Mouse (Mus musculus): ENCODE data around the gene Olfr952. TPM values are rescaled to one million over a fixed set of nuclear protein-coding genes. Genes with fewer than 3 reads are reported as not detected.

The Olfr952 gene
- polyA plus RNA-seq (2012), result not detected in 2 replicates

DNA sequence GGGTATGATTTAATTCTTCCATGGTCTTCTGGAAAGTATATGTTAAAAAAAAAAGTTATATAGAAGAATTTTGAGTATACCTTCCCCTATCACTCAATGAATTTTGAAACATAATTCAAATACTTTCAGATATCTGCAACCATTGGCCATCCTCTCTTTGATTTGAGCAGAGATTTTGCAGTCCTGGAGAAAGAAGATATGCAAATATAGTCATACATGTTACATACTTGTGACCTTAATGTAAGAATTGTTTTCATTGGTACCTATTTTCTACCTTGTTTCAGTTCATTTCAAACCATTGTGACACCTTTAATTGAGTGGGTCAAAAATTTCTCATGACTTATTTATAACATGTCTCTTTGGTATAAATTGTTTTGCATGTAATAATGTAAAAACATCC lies at the start of gene Olfr952:
Gene Olfr952 (minus strand): TSS at position 101 of the 400 bp plus-strand sequence.
- TF ChIP-seq TAL1 (IDR thresholded peaks at IDR 0.05; ENCODE audit: low read length) (no peak), GATA1 (IDR thresholded peaks at IDR 0.05; ENCODE audit: low read length) (no peak)
- no peaks in the 10 kb centered on the region for H3K27me3 ChIP-seq (ENCODE audit: control insufficient read depth)
- H3K36me3 ChIP-seq (ENCODE audit: control insufficient read depth), result no peaks in the 10 kb centered on the region
- H3K4me3 ChIP-seq (replicated peaks), result no peak within 1 kb of the TSS
- H3K9me3 ChIP-seq (ENCODE audit: control insufficient read depth, low read length), result no peaks in the 10 kb centered on the region
- no peaks in the 10 kb centered on the region for H3K4me1 ChIP-seq (ENCODE audit: control insufficient read depth)

DNA sequence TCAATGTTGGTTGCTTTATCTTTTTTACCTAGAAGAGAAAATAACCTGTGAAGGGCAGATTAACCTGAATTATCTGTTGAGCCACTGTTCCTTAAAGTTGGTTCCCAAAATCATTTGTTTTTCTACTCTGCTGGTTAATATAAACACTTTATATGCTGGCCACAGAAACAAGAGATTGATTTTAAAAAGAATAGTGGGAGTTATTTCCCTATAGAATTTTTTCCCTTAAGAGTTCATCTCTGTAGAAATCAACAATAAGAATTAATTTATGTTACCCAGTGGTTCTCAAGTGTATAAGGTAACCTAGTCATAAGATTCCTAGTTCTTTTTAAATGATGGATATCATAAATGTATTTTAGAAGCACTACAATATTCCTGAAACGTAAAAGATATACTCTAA lies 44.9 kb upstream of the Olfr952 start, which contains the start of gene Olfr955:
Gene Olfr955 (minus strand): TSS at position 101 of the 400 bp plus-strand sequence.
- Histone ChIP-seq H3K4me1 (ENCODE audit: control insufficient read depth) (no peaks in the 10 kb centered on the region), H3K9me3 (ENCODE audit: control insufficient read depth, low read length) (no peaks in the 10 kb centered on the region), H3K4me3 (replicated peaks) (no peak within 1 kb of the TSS), H3K36me3 (ENCODE audit: control insufficient read depth) (no peaks in the 10 kb centered on the region), H3K27me3 (ENCODE audit: control insufficient read depth) (no peaks in the 10 kb centered on the region)
- TF ChIP-seq GATA1 (IDR thresholded peaks at IDR 0.05; ENCODE audit: low read length), result no peak
- TF ChIP-seq TAL1 (IDR thresholded peaks at IDR 0.05; ENCODE audit: low read length), result no peak

DNA sequence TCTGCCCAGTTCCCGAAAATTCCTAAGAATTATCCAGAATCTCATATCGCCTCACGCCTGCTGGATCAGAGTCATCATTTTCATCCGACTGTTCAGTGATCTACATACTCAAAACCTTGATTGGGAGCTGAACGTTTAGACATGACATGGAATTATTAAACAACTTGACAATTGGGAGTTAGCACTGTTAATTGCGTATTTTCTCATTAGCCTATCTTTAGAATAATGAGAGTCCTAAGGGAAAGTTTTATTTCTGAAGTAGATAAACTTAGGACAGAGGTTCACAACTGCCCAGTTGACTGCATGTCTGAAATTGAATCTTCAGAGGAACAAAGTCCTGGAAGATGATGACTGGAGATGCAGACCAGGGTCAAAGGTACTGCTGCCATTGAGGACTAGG lies 29.5 kb upstream of the Olfr952 start, which contains the start of gene Olfr954:
Gene Olfr954 (plus strand): TSS at position 301 of the 400 bp plus-strand sequence.
- no peaks in the 10 kb centered on the region for H3K36me3 ChIP-seq (ENCODE audit: control insufficient read depth)
- no peaks in the 10 kb centered on the region for H3K27me3 ChIP-seq (ENCODE audit: control insufficient read depth)
- no peak for TF ChIP-seq GATA1 (IDR thresholded peaks at IDR 0.05; ENCODE audit: low read length)
- TF ChIP-seq TAL1 (IDR thresholded peaks at IDR 0.05; ENCODE audit: low read length), result no peak
- no peaks in the 10 kb centered on the region for H3K9me3 ChIP-seq (ENCODE audit: control insufficient read depth, low read length)
- no peak within 1 kb of the TSS for H3K4me3 ChIP-seq (replicated peaks)
- no peaks in the 10 kb centered on the region for H3K4me1 ChIP-seq (ENCODE audit: control insufficient read depth)

DNA sequence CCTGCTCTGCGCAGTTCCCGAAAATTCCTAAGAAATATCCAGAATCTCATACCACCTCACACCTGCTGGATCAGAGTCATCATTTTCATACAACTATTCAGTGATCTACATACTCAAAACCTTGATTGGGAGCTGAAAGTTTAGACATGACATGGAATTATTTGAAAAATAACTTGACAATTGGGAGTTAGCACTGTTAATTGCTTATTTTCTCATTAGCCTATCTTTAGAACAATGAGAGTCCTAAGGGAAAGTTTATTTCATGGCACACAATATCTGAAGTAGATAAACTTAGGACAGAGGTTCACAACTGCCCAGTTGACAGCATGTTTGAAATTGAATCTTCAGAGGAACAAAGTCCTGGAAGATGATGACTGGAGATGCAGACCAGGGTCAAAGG lies 39.8 kb downstream of the Olfr952 start, which contains the start of gene Olfr951:
Gene Olfr951 (plus strand): TSS at position 301 of the 400 bp plus-strand sequence.
- Histone ChIP-seq H3K36me3 (ENCODE audit: control insufficient read depth) (no peaks in the 10 kb centered on the region), H3K4me1 (ENCODE audit: control insufficient read depth) (no peaks in the 10 kb centered on the region), H3K4me3 (replicated peaks) (no peak within 1 kb of the TSS), H3K27me3 (ENCODE audit: control insufficient read depth) (no peaks in the 10 kb centered on the region), H3K9me3 (ENCODE audit: control insufficient read depth, low read length) (no peaks in the 10 kb centered on the region)
- TF ChIP-seq TAL1 (IDR thresholded peaks at IDR 0.05; ENCODE audit: low read length) (no peak), GATA1 (IDR thresholded peaks at IDR 0.05; ENCODE audit: low read length) (no peak)

Other genes with a start within 250 kb of the Olfr952 start
- gene Olfr944, start 225.2 kb downstream of the Olfr952 start, polyA plus RNA-seq (2012), result not detected in 2 replicates
- not detected in 2 replicates for gene Olfr1537, start 177.2 kb downstream of the Olfr952 start, polyA plus RNA-seq (2012)
- gene Olfr945, start 150.3 kb downstream of the Olfr952 start, polyA plus RNA-seq (2012), result not detected in 2 replicates
- not detected in 2 replicates for gene Olfr948, start 101.1 kb downstream of the Olfr952 start, polyA plus RNA-seq (2012)
- gene Olfr951, start 39.7 kb downstream of the Olfr952 start, polyA plus RNA-seq (2012), result not detected in 2 replicates
- gene Olfr954, start 29.6 kb upstream of the Olfr952 start, polyA plus RNA-seq (2012), result not detected in 2 replicates
- not detected in 2 replicates for gene Olfr955, start 44.8 kb upstream of the Olfr952 start, polyA plus RNA-seq (2012)
- gene Olfr44, start 66.8 kb upstream of the Olfr952 start, polyA plus RNA-seq (2012), result not detected in 2 replicates
- gene Olfr957, start 88.7 kb upstream of the Olfr952 start, polyA plus RNA-seq (2012), result not detected in 2 replicates
- 0.01 TPM in 1 of 2 replicates, not detected in the other for gene Olfr958, start 126.9 kb upstream of the Olfr952 start, polyA plus RNA-seq (2012)
- not detected in 2 replicates for gene Olfr959, start 148.4 kb upstream of the Olfr952 start, polyA plus RNA-seq (2012)
- not detected in 2 replicates for gene AW551984, start 177.3 kb upstream of the Olfr952 start, polyA plus RNA-seq (2012)
- gene Olfr148, start 183.5 kb upstream of the Olfr952 start, polyA plus RNA-seq (2012), result not detected in 2 replicates
- gene Olfr960, start 194.2 kb upstream of the Olfr952 start, polyA plus RNA-seq (2012), result not detected in 2 replicates
- not detected in 2 replicates for gene Olfr961, start 217.9 kb upstream of the Olfr952 start, polyA plus RNA-seq (2012)
- not detected in 2 replicates for gene Olfr963, start 240.1 kb upstream of the Olfr952 start, polyA plus RNA-seq (2012)

All from erythroblast, embryonic 14.5 days (primary cell).